Mouse (Mus musculus): Measurements from ENCODE around the gene Iqcf6. TPM values are rescaled to one million over a fixed set of nuclear protein-coding genes. Genes with fewer than 3 reads are reported as not detected.
"Not testable (repeated sequence)": the region's sequence is repeated elsewhere in the genome, so short reads cannot be mapped to it uniquely, and the experiment has no call there.

Iqcf6 gene
- total RNA-seq (2021): not detected in 2 replicates
- long read RNA-seq, experiment 1: 0 reads
- long read RNA-seq, experiment 2: 0 reads

DNA sequence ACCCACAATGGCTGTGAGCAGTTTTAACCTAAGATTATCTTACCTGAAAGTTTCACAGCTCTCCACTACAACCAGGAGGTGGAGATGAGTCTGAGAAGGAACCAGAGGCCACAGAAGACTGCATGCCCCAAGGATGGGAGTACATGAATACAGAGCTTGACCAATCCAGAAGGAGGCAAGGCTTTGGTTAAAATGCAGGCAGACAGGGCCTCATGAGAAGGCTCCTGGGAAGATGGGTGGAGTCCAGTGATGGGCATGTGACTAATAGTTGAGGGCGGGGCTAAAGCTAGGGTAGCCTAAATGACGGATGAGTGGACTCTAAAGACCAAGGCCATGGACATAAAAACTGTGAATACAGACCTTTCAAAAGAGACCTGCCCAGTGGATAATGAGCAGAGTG lies at the start of gene Iqcf6:
Gene Iqcf6, plus strand, starts transcription at position 301 of the 400 bp plus-strand sequence.
- peak; percentile 11 for DNase-seq

DNA sequence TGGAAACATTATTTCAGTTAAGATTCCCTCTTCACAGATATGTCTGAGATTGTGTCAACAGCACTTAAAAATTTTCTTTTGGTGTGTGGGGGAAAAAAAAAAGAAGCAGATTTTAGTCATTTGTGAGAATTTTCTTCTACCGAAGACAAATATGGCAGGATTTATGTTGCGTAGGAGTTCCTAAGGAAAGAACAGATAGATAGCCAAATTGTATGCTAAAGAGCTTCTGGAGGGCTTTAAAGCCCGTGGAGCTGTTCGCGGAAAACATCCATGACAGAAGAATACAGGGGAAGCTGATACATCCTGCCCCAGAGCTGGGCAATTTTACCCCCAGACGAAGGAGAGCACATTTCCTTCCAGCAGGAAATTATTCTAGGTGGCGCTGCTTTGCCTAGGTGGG lies 46.4 kb upstream of the Iqcf6 start:
- no peak for DNase-seq

DNA sequence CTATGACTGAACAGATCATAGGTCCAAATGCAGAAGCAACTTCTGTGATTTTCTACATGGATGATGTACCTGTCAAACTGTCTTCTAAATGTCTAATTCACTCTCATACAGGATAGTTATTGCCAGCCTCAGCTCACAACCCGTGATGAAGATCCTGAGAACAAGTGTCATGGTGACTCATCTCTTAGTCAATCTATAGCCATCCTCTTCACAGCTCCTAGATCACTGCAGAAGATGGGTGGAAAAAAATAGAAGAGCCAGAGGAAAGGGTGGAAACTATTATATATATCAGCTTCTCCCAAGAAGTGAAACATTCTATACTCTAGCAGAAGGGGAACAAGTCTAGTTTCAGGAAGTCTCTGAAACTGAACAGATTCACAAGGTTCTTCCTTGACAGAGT lies 43.8 kb upstream of the Iqcf6 start:
- no peak for DNase-seq

DNA sequence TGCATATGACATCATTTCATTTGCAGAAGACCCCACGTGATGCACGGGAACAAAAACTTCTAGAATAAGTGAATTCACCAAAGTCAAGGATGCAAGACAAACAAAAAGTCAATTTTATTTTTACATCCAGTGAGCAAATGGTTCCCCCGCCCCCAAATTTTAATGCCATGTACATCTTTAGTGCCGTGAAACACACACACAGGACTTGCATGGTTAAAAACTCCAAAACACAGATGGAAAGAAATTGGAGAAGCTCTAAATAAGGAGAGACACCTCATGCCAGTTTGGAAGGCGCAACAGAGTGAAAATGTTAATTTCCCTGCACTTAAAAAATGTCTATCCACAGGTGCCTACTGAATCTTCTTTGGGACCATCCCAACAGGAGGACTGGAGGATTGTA lies 34.2 kb upstream of the Iqcf6 start:
- no peak for DNase-seq

DNA sequence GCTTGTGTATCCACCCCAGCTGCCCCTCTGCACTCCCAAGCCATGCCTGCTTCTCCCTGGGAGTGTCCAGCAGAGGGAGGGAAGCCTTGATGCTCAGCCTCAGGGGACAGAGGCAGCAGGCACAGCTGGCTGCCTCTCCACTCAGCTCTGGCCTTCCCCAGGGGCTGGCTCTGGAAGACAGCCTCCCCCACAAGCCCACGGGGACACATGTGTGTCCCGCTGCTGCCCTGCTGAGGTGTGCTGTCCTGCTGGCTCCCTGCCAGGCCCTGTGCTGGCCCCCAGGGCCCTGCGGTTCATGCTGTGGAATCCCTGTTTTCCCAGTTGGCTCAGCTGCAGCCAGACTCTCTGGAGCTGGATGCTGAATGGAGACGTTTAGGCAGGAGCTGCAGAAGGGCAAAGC lies 31.0 kb upstream of the Iqcf6 start:
- DNase-seq: not testable (repeated sequence)

DNA sequence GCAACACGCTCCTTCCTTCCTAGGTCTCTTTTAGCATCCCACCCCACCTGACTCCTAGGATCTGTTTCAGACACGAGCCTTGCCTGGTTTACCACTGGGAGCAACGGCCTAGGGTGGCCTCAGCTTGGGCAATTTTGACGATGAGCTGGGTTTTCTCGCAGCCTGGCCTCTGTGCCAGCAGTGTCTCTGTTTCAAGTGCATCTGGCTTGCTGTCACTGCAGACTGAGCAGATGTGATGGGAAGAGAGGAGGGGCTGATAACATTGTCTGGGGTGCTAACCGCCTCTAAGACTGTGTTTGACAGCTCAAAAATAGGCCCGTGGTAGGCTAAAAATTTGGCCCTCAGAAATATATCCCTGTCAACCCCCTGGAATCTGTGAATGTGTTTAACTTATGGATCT lies 30.5 kb upstream of the Iqcf6 start:
- no peak for DNase-seq

DNA sequence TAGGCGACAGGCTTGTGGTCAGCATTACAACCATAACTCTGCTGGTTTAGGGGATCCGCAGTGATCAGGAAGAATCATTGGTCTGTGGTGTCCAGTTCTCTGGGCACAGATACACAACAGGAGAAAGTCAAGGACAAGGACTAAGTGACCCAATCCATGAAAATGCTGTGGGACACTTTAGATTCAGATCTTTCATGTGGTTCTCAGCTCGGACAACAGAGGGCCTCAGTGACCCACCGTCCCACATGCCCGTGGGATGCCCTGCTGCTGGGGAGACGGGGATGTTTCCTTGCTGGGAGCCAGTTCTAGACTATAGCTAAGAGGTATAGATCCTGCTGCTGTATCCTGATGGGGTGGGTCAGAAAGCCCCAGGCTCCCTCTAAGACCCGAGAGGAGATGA lies 27.9 kb upstream of the Iqcf6 start:
- DNase-seq: peak; percentile 37

DNA sequence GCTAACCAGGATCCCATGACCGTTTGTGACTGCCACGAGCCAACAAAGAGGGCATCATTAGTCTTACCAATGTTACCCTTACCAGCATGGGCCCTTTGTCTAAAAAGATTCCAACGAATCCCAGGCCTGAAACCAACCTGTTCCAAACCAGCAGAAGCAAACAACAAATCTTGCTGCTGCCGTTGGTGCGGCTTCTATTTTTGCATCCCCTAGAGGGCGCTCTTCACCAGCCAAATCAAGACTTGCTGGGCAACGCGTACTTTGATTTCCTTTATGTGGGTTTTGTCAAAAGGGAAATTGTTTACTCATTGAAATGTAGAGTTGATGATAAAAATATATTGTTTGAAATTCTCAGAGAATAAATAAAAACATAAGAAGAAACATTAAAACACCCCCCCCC lies 25.8 kb upstream of the Iqcf6 start:
- DNase-seq: peak; percentile 77

DNA sequence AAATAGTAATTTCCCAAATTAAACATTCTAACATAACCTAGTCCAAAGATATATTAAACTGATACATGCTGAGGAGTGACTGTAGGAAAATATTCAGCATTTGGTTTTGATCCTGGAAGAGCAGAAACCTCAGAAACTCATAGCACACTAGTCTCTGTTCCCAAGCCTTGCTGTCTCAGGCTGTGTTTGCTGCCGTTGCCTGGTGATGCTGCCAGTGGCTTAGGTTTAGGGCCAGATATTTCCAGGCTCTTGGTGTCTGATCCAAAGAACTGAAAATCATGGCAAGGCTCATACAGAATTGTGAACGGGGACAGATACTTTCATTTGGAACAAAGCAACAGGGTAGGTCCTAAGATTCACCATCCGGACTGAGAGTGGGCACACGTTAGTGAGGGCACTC lies 15.7 kb upstream of the Iqcf6 start:
- DNase-seq: no peak

DNA sequence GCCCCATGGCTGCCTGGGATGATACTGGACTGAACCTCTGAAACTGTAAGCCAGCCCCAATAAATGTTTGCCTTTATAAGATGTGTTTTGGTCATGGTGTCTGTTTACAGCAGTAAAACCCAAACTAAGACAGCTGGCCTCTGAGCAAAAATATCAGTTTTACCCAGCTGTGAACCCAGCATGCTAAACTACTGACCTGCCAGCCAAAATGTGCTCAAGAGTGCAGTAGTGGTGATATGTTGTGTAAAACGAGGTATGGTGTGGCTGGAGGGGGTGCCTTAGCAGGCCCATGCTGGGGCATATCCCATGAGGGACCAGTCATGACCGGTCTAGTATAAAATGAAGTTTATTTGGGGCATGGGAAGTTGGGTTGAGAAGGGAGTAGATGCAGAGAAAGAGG lies 12.4 kb upstream of the Iqcf6 start:
- DNase-seq: no peak

DNA sequence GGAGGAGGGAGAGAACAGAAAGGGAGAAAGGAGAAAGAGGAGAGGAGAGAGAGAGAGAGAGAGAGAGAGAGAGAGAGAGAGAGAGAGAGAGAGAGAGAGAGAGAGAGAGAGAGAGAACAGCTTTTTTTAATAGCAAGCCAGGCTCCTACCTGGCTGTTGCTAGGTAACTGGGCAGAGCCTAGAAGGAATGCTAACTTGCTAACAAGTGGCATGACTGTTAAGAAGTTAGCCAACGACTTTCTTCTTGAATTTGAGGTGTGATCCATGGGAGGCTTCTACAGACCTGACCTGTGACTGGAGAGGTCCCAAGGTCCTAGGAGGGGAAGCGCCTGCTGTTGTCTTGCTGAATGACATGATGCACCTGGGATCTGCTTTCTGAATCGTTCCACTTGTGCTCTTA lies 11.8 kb upstream of the Iqcf6 start:
- DNase-seq: no peak

DNA sequence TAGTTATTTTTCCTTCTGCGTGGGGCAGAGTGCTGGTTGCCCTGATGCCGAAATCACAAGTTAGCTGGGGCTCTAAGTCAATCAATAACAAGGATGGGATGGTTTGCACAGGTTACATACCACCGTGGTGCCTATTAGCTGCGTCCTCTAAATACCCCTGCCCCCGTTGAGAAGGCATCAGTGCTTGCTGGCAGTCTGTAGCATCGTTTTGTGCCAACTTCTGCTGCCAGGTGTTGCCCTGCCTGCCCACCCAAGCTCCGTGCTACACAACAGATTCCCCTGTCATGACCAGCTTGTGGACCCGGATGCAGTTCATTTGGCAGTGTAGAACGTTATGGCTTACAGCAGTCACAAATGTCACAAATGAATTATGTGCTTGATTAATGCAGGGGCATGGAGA lies 10.1 kb upstream of the Iqcf6 start:
- no peak for DNase-seq

DNA sequence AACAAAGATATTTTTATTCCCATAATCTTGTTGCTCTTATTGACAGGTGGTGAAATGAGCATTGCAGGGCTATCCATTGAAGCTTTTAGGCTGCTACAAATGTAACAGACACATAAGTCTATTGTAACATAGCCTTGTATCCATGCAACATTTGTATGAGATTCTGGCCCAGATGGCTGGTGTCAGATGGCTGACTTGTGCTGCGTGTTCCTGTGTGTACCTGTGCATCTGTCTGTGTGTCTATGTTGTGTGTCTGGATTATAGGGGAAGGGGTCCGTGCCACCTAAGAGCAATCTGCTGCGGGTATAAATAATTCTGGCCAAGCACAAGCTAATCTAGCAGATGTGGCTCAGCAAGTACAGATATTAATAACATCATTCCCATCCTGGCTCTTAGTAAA lies 8.9 kb upstream of the Iqcf6 start:
- no peak for DNase-seq

DNA sequence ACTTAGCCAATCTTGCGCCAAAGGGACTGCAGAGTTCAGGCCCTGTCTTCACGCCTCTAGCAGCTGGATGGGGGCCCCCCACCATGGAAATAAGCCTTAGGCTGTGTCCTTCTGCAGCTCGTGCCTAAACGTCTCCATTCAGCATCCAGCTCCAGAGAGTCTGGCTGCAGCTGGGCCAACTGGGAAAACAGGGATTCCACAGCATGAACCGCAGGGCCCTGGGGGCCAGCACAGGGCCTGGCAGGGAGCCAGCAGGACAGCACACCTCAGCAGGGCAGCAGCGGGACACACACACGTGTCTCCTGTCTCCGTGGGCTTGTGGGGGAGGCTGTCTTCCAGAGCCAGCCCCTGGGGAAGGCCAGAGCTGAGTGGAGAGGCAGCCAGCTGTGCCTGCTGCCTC lies 1.4 kb downstream of the Iqcf6 start:
- not testable (repeated sequence) for DNase-seq

DNA sequence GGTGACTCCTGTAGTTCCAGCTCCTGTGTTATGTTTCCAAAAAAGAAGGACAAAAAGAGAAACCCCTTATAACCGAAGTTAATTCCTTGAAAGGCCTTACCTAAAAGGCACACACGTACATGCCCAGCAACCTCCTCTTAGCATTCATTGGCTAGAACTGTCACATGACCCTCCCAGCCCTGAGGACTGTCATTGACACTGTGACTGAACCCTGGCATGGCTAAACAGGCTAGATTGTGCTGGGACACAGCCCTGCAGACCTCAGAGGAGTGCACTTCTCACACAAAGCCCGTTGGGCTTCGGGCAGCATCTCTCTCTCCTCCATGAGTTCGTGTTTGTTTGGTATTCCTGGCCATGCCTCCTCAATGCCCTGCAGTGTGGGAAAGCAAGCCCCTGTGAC lies 5.8 kb downstream of the Iqcf6 start:
- DNase-seq: no peak

DNA sequence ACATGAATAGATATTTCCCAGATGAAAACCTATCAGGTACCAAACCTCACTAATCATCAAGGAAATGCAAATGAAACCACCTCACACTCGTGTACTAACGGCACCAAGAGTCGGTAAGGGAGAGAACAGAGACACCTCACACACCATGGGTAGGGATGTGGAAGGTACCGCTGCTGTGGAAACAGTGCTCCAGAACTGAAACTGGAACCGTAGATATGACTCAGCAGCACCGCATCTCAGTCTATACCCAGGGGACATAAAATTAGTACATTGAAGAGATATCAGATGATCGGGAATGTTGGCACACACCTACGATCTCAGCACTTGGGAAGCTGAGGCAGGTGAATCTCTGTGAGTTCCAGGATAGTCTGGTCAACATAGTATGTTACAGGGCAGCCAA lies 11.8 kb downstream of the Iqcf6 start:
- no peak for DNase-seq

DNA sequence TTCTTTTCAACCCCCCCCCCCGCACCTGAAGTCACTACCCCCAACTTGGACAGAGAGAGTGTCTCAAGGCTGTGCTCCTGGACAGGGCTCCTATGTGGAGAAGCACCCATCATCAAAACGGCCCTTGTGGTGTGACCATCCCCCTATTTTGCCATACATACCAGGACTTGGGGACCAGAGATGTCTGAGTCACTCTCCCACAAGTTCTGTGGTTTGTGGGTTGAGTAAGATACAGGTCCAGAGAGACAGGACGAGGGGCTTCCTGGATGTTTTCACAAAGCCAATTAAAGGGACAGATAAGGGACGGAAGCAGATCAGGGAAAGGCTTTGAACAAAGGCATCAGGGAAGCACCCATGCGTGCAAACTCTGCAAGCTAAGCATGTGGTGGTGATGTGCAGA lies 15.0 kb downstream of the Iqcf6 start:
- no peak for DNase-seq

DNA sequence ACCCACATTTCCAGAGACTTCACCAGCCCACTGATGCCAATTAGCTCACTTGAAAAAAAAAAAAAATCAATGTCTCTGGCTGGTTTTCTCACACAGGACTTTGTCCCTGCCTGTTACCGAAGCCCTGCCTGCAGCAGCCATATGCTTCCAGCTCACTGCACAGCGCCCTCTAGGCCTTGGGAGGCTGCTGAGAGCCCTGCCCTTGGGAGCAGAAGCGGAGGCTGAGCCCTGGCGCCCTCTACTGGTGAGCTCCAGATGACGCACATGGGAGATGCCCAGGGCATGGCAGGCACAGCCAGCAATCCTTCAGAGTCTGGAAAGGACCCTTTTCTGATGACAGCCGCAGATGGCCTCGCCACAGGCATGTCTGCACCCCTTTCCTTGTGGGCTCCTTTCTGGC lies 16.7 kb downstream of the Iqcf6 start:
- peak; percentile 94 for DNase-seq

DNA sequence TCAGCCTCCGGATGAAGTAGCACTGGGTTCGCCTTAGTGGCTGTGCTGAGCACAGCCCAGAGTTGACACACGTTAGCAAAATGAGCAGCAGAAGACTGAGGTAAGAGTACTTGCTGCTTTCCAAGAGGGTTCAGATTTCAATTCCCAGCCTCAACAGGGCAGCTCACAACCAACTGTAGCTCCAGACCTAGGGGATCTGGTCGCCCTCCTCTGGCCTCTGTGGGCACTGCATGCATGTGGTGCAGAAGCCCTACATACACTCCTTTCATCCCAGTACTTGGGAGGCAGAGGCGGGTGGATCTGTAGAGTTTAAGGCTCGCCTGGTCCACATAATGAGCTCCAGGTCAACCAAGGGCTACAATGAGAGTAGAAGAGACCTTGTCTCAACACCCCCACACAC lies 17.4 kb downstream of the Iqcf6 start:
- DNase-seq: peak; percentile 31

DNA sequence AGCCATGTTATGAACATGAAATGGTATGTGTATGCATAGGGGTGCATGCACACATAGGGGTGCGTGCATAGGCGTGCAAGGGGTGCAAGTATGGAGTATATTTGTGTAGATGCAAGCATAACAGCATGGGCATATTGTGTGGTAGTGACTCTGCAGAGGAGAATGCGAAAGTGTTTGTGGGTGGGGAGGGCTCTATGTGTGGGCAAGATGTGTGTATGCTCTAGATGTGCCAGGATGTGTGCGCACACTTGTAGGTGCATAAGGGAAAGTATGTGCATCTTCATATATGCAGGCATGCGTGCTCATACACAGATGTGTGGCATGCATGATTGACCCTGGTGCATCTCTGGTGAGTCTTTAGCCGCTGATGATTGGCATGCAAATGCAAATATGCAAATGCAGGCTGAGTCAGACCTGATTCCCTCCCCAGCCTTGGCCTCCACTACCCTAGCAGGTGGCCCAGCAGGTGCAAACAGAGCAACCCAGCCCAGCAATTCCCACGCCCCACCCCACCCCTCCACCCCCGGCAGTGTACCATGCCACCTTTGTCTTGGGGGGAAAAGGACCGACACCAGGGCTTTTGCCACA lies 19.4 kb downstream of the Iqcf6 start:
- DNase-seq: no peak

DNA sequence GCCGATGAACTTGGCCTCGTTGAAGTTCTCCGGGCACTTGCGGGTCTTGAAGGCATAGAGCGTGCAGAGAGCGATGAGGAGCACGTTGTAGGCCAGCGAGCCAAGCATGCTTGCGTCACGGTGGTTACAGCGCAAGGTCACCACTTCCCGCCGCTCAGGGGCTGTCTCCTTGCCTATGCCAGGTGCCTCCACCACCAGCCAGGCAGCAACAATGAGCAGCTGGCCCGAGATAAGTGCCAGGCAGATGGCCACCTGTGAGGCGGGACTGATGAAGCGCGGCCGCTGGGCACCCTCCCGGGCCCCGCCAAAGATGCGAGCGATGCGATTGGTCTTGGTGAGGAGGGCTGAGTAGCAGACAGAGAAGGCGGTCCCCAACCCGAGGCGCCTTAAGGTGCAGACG lies 20.8 kb downstream of the Iqcf6 start:
- DNase-seq: no peak

DNA sequence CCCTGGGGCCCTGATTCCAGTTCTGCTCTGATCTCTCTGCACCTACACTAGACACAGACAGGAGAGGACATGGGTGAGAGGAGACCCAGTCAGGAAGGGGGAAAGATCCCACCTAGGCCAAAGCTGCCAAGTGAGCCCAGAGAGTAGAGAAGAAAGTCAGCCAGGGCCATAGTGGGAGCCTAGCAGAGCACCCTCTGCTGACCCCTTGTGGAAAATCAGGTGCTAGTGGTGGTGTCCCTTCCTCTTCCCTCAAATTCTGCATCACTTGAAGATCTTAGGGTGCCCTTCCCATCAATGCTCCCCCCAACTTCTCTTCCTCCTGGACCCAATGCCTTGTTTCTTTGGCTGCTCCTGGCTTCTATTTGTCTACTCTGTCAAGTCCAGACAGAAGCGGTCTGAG lies 26.3 kb downstream of the Iqcf6 start:
- DNase-seq: no peak

DNA sequence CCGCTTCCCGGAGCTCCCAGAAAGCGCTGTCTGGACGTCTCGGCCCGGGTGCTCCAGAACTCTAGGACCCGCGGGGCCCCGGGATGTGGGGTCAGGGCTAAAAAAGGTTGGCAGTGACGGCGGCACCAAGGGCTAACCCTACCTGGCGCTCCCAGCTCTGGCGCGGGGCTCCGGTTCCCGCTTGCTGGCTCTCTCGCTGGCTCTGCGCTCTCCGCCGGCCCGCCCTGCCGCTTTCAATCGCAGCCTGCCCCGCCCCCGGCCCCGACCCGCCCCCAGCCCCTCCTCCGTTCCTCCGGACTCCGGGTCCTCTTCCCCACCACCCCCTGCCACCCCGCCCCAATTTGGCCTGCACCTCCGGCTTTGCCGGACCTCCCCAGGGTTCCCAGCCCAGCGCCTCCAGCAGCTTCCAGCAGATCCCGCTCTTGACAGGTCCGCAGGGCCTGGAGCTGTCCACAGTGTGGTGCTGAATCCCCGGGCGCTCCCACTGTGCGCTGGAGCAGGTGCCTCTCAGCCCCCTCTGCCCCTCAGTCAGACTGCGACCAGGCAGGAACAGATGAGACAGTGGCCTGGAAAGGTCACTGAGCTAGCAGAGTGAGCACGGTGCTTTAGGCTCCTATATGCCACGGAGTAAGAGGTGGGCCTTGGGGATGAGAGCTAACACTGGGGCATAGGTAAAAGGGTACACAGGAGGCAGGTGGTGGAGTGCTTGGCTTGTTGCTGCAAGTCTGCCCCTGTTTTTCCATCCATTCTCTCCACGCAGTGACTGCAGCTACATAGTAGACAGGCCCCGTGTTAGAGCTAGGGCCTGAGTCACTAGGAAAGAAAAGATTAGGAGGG lies 29.7 kb downstream of the Iqcf6 start, which contains the start of gene Grm2:
Gene Grm2, minus strand, starts transcription at position 199 of the 837 bp plus-strand sequence.
- peak; percentile 86 for DNase-seq

DNA sequence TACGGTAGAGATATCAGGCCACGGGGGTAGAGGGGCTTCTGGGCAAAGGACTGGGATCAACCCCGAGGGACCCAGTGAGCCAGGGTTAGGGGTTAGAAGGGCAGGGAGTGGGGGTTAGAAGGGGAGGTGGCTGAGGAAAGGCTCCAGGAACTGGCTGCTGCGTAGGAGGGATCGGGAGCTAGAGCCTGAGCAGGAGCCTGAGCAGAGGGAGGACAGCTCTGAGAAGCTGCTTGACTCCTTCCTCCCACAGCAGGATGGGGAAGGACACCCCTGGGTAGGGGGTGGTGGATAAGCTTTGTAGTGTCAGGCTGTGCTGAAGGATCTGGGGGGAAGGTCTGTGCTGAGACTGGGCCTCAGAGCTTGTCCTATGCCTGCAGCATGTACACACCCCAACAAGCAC lies 30.4 kb downstream of the Iqcf6 start:
- no peak for DNase-seq
